Mouse (Mus musculus) MEL (cell line): ENCODE results near the gene Zfp90.

Experiments used
- CHD2 ChIP-seq: IDR thresholded peaks from 2 replicates; pipeline ENCODE4 v1.6.1; 2011; ENCODE audit warnings: low read length, improper control_type of control experiment
- CTCF ChIP-seq, 3 experiments: IDR thresholded peaks in 2 of 3; conservative IDR thresholded peaks in 1 of 3; 2 replicates each; pipeline ENCODE4 v1.5.1; 2011 to 2012; ENCODE audit warnings: low read length in 3 of 3, low read depth in 2 of 3, mild to moderate bottlenecking in 2 of 3, improper control_type of control experiment in 1 of 3, inconsistent platforms in 1 of 3, mixed read lengths in 1 of 3, moderate library complexity in 1 of 3; ENCODE audit not compliant: control insufficient read depth in 1 of 3, insufficient read depth in 1 of 3, poor library complexity in 1 of 3, severe bottlenecking in 1 of 3
- NELFE ChIP-seq: IDR thresholded peaks from 2 replicates; pipeline ENCODE4 v1.6.1; 2011; ENCODE audit warnings: low read depth, low read length, improper control_type of control experiment

GRCm38 (mm10) chr8:106376862-106377261 is 38.3 kb upstream of the Zfp90 start:
- TF ChIP-seq CTCF (IDR thresholded peaks at IDR 0.05 in 2 of 3, conservative IDR thresholded peaks at IDR 0.05 in 1 of 3; ENCODE audit: control insufficient read depth in 1 of 3, insufficient read depth in 1 of 3, low read depth in 2 of 3, low read length in 3 of 3, poor library complexity in 1 of 3, severe bottlenecking in 1 of 3) = no peak
- no peak for TF ChIP-seq NELFE
- TF ChIP-seq CHD2 = no peak
